Mouse (Mus musculus): ENCODE measurements around the gene Tada2b.

DNA sequence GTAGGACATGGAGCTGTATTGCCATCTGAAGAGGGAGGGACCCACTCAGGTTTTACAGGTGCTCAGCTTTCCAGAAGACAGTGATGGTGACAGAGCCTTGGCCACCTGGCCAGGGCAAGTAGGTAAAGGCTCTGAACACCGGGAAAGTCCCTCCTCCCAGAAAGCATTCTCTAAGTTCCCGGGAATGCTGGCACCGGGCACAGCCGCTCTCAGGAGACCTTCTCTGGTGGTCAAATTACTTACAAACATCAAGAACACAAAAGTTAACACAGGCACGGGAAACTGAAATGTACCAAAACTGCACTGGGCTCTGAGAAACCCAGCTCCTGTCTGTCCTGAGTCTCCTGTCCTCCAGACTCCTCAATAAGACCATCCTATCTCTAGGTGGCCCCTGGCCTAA, 45.6 kb upstream of the Tada2b start:
- TF ChIP-seq POLR2A (IDR thresholded peaks at IDR 0.05; ENCODE audit: borderline replicate concordance, insufficient read depth, low read length) (no peak), CTCF (IDR thresholded peaks at IDR 0.05; ENCODE audit: borderline replicate concordance, insufficient read depth, low read depth, low read length) (no peak)
